Mouse (Mus musculus) C2C12 (cell line): ENCODE data around the gene Cnfn. TPM values are rescaled to one million over a fixed set of nuclear protein-coding genes. Genes with fewer than 3 reads are reported as not detected.

Source experiments
- H3K27me3 ChIP-seq: one replicate; pipeline ENCODE4 v1.6.1; 2011; ENCODE audit not compliant: control insufficient read depth, insufficient read depth, insufficient read length
- H3K36me3 ChIP-seq: one replicate; pipeline ENCODE4 v1.6.1; 2011; ENCODE audit not compliant: control insufficient read depth, insufficient read depth
- H3K4me3 ChIP-seq: one replicate; pipeline ENCODE4 v1.5.1; 2011; ENCODE audit warnings: mild to moderate bottlenecking, control low read depth; ENCODE audit not compliant: poor library complexity, insufficient read depth, severe bottlenecking
- H3K79me2 ChIP-seq: one replicate; pipeline ENCODE4 v1.6.1; 2011; ENCODE audit not compliant: control insufficient read depth, insufficient read depth
- H3K79me3 ChIP-seq: one replicate; pipeline ENCODE4 v1.6.1; 2011; ENCODE audit warnings: low read depth, control low read depth
- H3ac ChIP-seq: one replicate; pipeline ENCODE3; 2011; ENCODE audit warnings: low read depth; ENCODE audit not compliant: control insufficient read depth, insufficient read length
- CEBPB ChIP-seq: IDR thresholded peaks from one replicate; pipeline ENCODE4 v1.6.1; 2011; ENCODE audit warnings: low read depth, mild to moderate bottlenecking, control low read depth, moderate library complexity
- CTCF ChIP-seq: IDR thresholded peaks from one replicate; pipeline ENCODE4 v1.5.1; 2011; ENCODE audit not compliant: control insufficient read depth, insufficient read depth, insufficient read length
- FOSL1 ChIP-seq: IDR thresholded peaks from one replicate; pipeline ENCODE4 v1.8.0; 2011; ENCODE audit warnings: mild to moderate bottlenecking, low read length; ENCODE audit not compliant: poor library complexity, insufficient read depth, severe bottlenecking
- MAX ChIP-seq: IDR thresholded peaks from one replicate; pipeline ENCODE4 v1.6.1; 2011; ENCODE audit warnings: mild to moderate bottlenecking, control low read depth
- MYOD1 ChIP-seq: IDR thresholded peaks from one replicate; pipeline ENCODE4 v1.6.1; 2011; ENCODE audit warnings: low read depth; ENCODE audit not compliant: control insufficient read depth, insufficient read length
- MYOG ChIP-seq: IDR thresholded peaks from one replicate; pipeline ENCODE4 v1.6.1; 2011; ENCODE audit not compliant: control insufficient read depth, insufficient read length; ENCODE audit errors: extremely low read depth
- USF1 ChIP-seq: IDR thresholded peaks from one replicate; pipeline ENCODE4 v1.6.1; 2011; ENCODE audit warnings: low read depth, mild to moderate bottlenecking, control low read depth, moderate library complexity
- polyA plus RNA-seq: library from polyadenylated mRNA; unstranded; fragments of >200 nt; fragmentation: generic; extraction: Trizol; gene quantifications from one replicate; pipeline ENCODE4 v1.2.1, GENCODE M21; 2012; ENCODE audit warnings: missing spikeins

Cnfn gene
- polyA plus RNA-seq, 1 experiment = 0.08 TPM

GRCm38 (mm10) chr7:25383385-25383784, 13.9 kb upstream of the Cnfn start:
- Histone ChIP-seq H3K36me3 (peaks cover 5% of the 10 kb centered on the region), H3K4me3 (no peak overlapping the region), H3ac (no peak overlapping the region), H3K79me3 (no peaks in the 10 kb centered on the region), H3K27me3 (no peaks in the 10 kb centered on the region), H3K79me2 (no peaks in the 10 kb centered on the region)
- TF ChIP-seq MAX (no peak), USF1 (no peak), CTCF (no peak), MYOD1 (no peak), FOSL1 (no peak), CEBPB (no peak), MYOG (no peak)

DNA sequence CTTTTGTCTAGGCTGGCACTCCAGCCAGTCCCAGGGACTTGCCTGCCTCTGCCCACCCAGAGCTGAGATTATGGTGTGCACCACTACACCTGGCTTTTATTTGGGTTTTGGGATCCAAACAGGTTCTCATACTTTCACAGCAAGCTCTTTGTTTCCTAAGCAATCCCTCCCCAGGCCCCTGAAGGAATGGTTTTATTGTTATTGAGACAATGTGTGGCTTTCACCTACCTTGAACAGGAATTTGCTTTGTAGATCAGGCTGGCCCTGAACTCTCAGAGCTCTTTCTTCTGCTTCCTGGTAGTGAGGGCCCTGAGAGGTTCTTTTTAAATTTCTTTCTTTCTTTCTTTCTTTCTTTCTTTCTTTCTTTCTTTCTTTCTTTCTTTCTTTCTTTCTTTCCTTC, 13.0 kb upstream of the Cnfn start:
- no peak overlapping the region for H3K4me3 ChIP-seq
- H3ac ChIP-seq = no peak overlapping the region
- H3K79me3 ChIP-seq = no peaks in the 10 kb centered on the region
- no peaks in the 10 kb centered on the region for H3K79me2 ChIP-seq
- no peaks in the 10 kb centered on the region for H3K27me3 ChIP-seq
- TF ChIP-seq MYOD1 (no peak), CEBPB (no peak), MAX (no peak), FOSL1 (no peak), USF1 (no peak), MYOG (no peak), CTCF (no peak)
- peaks cover 5% of the 10 kb centered on the region for H3K36me3 ChIP-seq

- H3K4me3 ChIP-seq = no peak overlapping the region
- no peaks in the 10 kb centered on the region for H3K79me2 ChIP-seq
- no peaks in the 10 kb centered on the region for H3K79me3 ChIP-seq
- no peak overlapping the region for H3ac ChIP-seq
- H3K27me3 ChIP-seq = no peaks in the 10 kb centered on the region
- peaks cover 5% of the 10 kb centered on the region for H3K36me3 ChIP-seq
- TF ChIP-seq CTCF (no peak), MYOD1 (no peak), MAX (no peak), USF1 (no peak)
Measured at GRCm38 (mm10) chr7:25381284-25381680, 11.8 kb upstream of the Cnfn start.

DNA sequence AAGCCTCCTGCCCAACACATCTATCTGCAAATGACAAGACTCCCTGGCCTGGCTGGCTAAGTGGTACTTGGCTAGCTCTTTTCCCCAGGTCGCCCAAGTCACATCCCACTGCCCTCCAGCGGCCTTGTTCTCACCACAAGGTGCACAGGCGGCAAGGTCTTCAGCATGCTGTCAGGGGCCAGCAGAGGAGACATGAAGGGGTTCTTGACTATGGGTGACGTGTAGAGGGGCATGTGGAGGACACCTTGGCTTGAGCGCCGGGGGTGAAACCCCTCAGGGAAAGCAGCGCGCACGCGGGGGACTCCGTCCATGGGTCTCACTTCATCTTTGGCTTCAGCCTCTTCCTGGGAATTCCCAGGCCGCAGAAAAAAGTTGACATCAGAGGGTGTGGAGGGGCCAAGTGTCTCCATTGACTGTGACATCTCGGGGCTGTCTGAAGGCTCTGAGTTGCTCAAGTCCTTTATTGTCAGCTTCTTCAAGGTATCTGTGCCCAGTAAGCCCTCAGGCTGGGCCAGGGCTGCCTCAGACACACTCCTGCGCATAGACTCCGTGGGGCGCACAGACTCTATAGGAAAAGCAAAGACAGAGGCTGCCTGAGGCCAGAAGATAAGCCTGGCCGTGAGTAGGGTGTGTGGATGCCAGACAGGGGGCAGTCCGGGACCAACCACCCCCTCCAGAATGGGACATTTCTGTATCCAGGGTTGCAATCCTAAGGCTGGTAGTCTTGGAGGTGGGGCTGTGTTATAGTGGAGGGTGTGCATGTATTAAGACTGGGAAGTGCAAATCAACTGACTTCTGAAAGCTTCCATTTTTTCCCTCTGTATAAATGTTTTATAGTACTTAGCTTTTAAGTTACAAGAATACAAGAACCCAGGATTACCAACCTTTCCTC, 11.1 kb upstream of the Cnfn start:
- peaks cover 1% of the 10 kb centered on the region for H3K36me3 ChIP-seq
- H3K79me3 ChIP-seq = no peaks in the 10 kb centered on the region
- H3K27me3 ChIP-seq = no peaks in the 10 kb centered on the region
- TF ChIP-seq CEBPB (no peak), USF1 (no peak), MYOG (no peak), MYOD1 (no peak), FOSL1 (no peak), CTCF (no peak), MAX (no peak)
- H3ac ChIP-seq = no peak overlapping the region
- H3K79me2 ChIP-seq = no peaks in the 10 kb centered on the region
- no peak overlapping the region for H3K4me3 ChIP-seq

GRCm38 (mm10) chr7:25379551-25380351, 10.2 kb upstream of the Cnfn start:
- Histone ChIP-seq H3K79me2 (no peaks in the 10 kb centered on the region), H3K27me3 (no peaks in the 10 kb centered on the region), H3K4me3 (no peak overlapping the region), H3K79me3 (no peaks in the 10 kb centered on the region), H3ac (no peak overlapping the region), H3K36me3 (no peaks in the 10 kb centered on the region)
- TF ChIP-seq CEBPB = no peak
- no peak for TF ChIP-seq FOSL1
- TF ChIP-seq MYOG = no peak
- no peak for TF ChIP-seq USF1
- TF ChIP-seq CTCF = no peak
- TF ChIP-seq MYOD1 = no peak
